Mouse (Mus musculus) olfactory bulb, adult 2 months (tissue): ENCODE measurements around the gene Brdt.

ENCODE experiments used
- CTCF ChIP-seq: fragments of 200-500 bp; IDR thresholded peaks from 2 replicates; pipeline ENCODE4 v1.5.1; 2012; ENCODE audit warnings: low read depth, mild to moderate bottlenecking, low read length, moderate library complexity; ENCODE audit not compliant: insufficient read depth
- POLR2A ChIP-seq: fragments of 200-500 bp; IDR thresholded peaks from 2 replicates; pipeline ENCODE4 v1.6.1; 2012; ENCODE audit warnings: mild to moderate bottlenecking, low read depth, low read length, moderate library complexity; ENCODE audit not compliant: insufficient read depth

DNA sequence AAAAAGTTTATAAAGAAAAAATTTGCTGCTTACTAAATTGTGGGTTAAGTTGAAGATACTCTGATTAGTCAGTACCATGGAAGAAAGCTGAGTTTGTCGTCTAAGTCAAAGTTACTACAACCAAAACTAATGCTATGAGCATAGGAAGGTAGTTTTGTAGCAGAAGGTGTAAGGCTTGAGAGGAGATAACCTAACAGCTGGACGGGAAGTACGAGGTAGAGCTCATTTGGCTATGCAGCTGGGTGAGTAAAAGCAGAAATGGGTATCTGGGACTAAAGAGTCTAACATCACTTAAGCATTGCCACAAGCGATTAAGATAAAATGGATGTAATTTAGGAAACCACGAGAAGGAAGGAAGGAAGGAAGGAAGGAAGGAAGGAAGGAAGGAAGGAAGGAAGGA, 40.4 kb downstream of the Brdt start:
- TF ChIP-seq CTCF (no peak), POLR2A (no peak)
